Mouse (Mus musculus): ENCODE data around the gene Ltb.
A peak's percentile ranks its signal among the peaks of the same experiment; 100 is the strongest.
"Not testable (repeated sequence)": the region's sequence is repeated elsewhere in the genome, so short reads cannot be mapped to it uniquely, and the experiment has no call there.

Ltb gene

DNA sequence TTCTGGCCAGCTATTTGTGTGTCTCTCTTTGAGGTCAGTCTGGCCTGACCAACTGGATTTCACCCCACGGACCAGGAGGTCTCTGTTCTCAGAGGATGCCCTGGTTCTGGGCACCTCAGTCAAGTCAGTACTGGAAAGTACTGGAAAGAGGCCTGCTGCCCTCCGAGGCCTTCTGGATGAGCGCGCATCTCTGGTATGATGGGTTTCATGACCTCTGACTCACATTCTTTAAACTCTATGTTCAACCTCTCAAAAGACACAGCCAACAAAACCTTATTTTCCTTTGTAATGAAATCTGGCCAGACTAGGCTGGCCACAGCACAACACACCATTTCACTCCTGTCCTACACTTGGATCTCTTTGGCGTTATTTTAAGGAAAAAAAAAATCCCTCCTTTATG is 31.2 kb downstream of the Ltb start:
- no peak for DNase-seq (ENCODE audit: low spot score)

GRCm38 (mm10) chr17:35226561-35227046 is 32.4 kb downstream of the Ltb start:
- DNase-seq (ENCODE audit: low spot score): no peak

DNA sequence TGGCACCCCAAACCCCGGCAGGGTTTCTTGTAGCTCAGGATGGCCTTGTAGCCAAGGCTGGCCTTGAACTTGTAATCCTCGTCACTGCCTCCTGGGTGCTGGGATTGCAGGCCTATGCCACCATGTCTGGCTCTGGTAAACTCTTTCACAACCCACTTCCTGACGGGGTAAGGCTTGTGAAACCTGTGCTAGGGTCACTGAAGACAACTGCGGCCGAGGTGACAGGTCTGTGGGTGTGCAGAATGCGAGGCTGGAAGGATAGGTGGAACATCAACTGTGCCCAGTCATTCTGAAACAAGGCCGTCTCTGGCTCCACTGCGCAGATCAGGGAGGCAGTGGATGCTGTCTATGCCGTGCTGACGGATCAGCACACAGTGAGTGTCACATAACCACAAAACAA is 36.8 kb downstream of the Ltb start:
- no peak for DNase-seq (ENCODE audit: low spot score)

- DNase-seq (ENCODE audit: low spot score): peak; percentile 88
These were observed 37.8 kb downstream of the Ltb start for GRCm38 (mm10) chr17:35232043-35232442.

DNA sequence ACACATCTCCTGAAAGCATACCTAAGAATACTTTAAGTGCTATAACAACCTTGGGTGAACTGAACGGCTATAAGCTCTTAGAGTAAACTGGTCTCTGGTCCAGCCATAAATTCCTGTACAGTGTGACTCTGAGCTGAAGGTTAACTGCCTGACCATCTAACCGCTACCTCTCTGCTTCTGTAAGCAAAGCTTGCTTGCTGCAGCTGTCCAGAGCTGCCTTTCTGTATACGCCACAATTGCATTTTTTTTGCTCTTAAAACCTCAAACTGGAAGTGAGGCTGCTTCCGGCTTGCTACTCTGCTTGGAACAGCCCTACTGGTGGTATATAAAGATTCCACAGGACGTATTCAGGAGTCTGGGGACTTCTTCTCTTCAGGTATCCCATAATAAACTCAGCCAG is 38.4 kb downstream of the Ltb start:
- DNase-seq (ENCODE audit: low spot score): no peak

- DNase-seq (ENCODE audit: low spot score): no peak
These were observed 39.1 kb downstream of the Ltb start, which contains the start of gene Atp6v1g2 for GRCm38 (mm10) chr17:35233114-35233980. Atp6v1g2 (plus strand) TSS chr17:35233660.

DNA sequence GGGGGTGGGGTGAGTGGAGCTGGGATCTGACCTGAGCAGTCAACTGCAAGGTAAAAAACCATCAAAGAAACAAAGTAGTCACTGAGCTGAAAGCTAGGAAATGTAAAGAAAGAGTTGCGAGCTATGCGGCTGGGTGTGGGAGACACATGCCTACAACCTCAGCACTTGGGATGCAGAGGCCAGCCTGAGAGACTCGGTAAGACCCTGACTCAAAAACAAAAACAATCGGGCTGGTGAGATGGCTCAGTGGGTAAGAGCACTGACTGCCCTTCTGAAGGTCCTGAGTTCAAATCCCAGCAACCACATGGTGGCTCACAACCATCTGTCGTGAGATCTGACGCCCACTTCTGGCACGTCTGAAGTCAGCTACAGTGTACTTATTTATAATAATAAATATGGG is 39.9 kb downstream of the Ltb start:
- not testable (repeated sequence) for DNase-seq (ENCODE audit: low spot score)

- DNase-seq (ENCODE audit: low spot score): peak; percentile 46
These were observed 40.7 kb downstream of the Ltb start for GRCm38 (mm10) chr17:35234903-35235302.

DNA sequence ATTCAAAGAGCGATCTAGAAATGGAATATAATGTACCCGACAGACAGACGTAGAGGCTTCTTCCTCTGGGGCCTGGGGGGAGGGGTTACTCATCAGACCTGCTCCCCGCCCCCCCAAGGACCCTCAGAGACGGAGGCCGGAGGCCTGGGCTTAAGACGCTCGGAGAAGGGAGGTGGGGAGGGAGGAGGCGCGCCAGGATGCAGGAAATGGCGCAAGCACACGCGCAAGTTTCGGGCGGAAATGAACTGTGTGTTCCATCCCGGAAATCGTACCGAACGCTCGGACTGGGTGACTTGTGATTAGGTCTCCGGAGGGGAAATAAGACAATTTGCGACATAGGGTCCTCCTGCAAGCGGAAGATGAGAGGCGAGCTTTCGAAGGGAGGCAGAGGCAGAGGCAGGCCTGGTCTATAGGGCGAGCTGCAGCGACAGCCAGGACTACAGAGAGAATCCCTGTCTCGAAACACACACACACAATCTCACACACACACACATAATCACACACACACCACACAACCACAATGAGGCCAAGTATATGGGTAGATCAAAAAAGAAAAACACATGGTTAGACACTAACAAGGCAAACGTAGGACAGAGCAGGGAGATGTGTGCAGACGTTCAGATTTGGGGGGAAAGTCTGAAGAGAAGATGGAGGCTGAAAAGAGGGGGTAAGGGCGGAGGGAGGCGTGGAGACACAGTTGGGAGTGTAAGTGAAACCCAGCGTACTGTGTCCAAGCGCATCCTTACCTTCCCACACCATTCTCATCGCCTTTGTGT is 41.6 kb downstream of the Ltb start, which contains the start of gene Nfkbil1:
TSS of gene Nfkbil1 (minus strand) at position 179 of the 776 bp plus-strand sequence.
- peak; percentile 95 for DNase-seq (ENCODE audit: low spot score)

GRCm38 (mm10) chr17:35236390-35236746 is 42.1 kb downstream of the Ltb start:
- peak; percentile 99 for DNase-seq (ENCODE audit: low spot score)

DNA sequence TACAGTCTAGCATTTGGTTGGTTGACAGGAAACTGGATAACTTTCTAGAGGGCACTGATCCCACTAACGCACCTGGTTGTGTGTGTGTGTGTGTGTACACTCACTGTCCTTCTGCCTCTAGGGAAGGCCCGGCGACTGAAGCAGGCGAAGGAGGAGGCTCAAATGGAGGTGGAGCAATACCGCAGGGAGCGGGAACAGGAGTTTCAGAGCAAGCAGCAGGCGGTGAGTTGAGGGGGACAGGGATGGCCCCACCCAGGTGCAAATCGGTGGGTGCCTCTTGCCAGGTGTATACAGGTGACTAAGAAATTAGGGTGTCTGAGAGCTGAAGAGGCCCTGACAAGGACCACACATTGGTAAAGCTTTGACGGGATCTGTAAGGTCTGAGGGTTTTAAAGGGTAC is 42.8 kb downstream of the Ltb start:
- DNase-seq (ENCODE audit: low spot score): peak; percentile 39

- DNase-seq (ENCODE audit: low spot score): no peak
These were observed 43.3 kb downstream of the Ltb start for GRCm38 (mm10) chr17:35237504-35237903.

DNA sequence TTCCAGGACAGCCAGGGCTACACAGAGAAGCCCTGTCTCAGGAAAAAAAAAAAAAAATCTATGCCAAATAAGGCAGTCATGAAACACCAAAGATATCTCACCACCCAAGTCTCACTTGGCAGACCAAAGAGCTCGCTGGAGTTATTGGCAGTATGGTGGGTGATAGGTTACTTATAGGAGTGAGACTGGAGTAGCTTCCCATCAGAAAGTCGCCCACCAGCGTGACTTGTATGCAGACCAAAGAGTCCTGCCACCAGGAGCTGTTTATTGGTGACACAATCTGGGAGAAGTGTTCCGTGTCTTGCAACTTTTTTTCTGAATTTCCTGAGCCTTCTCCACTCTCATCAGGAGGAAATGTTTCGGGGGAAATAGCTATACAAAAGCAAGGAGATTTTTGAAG is 45.5 kb downstream of the Ltb start:
- DNase-seq (ENCODE audit: low spot score): no peak

DNA sequence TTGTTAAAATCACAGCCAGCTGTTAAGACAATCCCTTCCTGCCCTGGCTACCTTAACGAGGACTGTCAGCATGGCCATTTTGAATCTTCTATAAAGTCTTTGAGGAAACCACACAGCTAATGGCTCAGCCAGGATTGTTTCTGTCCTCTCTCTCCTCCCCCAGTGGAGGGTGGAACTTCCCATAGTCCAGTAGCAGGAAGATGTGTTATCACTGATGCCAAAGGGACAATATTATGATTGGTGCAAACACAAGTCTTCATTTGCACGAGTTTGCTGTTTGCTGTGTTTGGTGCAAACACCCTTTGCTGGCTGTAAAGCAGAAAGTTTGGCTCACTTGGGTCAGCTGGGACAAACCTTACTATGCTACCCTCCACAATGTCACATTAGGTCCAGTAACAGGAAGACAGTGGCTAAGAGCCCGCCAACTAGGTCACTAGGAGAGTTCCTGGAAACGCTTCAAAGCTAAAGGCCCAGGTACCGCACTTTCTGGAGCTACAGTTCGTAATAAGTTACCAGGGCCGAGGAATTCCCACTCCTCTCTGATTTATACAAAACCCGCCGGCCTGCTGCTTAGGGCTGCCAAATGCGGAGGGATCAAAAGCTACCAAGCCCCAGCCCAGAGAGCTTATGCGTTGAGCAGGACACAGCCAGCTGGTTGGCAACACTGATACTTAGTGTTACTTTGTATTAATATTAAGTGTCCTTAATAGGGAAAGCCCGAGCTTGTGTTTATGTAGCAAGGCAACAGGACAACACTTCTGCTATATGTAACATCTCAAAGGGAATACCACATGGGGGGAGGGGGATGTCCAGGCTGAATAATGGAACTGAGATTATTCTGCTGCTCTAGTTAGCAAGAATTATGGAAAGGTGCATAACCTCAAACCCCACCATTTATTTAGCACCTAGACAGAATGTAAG is 46.4 kb downstream of the Ltb start:
- peak; percentile 55 for DNase-seq (ENCODE audit: low spot score)

GRCm38 (mm10) chr17:35241305-35242014 is 47.2 kb downstream of the Ltb start, which contains the start of gene Ddx39b:
Ddx39b (plus strand) TSS chr17:35241746.
- DNase-seq (ENCODE audit: low spot score): peak; percentile 96

GRCm38 (mm10) chr17:35242015-35242941 is 48.0 kb downstream of the Ltb start:
- DNase-seq (ENCODE audit: low spot score): peak; percentile 59

GRCm38 (mm10) chr17:35243086-35243485 is 48.8 kb downstream of the Ltb start:
- no peak for DNase-seq (ENCODE audit: low spot score)

DNA sequence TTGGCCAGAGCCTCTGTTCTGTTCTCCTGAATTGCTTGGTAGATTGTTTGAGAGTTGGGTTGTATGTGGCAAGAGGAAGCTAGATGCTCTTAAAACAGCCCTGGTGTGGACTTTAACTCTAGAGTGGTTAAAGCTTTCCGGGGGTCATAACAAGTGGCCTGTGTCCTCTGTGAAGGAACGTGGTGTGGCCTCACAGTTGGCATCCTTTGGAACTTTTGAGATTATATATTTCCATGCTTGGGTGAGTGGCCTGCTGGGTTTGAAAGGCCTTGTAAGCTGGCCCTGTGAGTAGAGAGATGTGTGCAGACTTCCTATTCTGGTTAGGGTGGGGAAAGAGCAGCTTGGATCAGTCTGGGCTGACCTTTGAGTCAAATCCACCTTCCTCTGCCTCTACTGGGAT is 50.8 kb downstream of the Ltb start:
- no peak for DNase-seq (ENCODE audit: low spot score)

Measured in layer of hippocampus, adult 11-12 months (tissue).